Mouse (Mus musculus) small intestine, adult 2 months (tissue): ENCODE measurements around the gene Ldhc.

Experiments used
- CTCF ChIP-seq: fragments of 200-500 bp; IDR thresholded peaks from 2 replicates; pipeline ENCODE4 v1.5.1; 2012; ENCODE audit warnings: low read depth, mild to moderate bottlenecking, control low read depth, inconsistent platforms, low read length, moderate library complexity, mixed read lengths; ENCODE audit not compliant: insufficient replicate concordance, insufficient read length; ENCODE audit errors: extremely low read depth
- POLR2A ChIP-seq: fragments of 200-500 bp; IDR thresholded peaks from 2 replicates; pipeline ENCODE4 v1.6.1; 2012; ENCODE audit warnings: low read depth, mild to moderate bottlenecking, control low read depth, inconsistent platforms, low read length, moderate library complexity

GRCm38 (mm10) chr7:46916376-46916775, 55.4 kb downstream of the Ldhc start:
- TF ChIP-seq CTCF (no peak), POLR2A (no peak)
